Mouse (Mus musculus): ENCODE results near the gene Pfkfb4.

Gene Pfkfb4

DNA sequence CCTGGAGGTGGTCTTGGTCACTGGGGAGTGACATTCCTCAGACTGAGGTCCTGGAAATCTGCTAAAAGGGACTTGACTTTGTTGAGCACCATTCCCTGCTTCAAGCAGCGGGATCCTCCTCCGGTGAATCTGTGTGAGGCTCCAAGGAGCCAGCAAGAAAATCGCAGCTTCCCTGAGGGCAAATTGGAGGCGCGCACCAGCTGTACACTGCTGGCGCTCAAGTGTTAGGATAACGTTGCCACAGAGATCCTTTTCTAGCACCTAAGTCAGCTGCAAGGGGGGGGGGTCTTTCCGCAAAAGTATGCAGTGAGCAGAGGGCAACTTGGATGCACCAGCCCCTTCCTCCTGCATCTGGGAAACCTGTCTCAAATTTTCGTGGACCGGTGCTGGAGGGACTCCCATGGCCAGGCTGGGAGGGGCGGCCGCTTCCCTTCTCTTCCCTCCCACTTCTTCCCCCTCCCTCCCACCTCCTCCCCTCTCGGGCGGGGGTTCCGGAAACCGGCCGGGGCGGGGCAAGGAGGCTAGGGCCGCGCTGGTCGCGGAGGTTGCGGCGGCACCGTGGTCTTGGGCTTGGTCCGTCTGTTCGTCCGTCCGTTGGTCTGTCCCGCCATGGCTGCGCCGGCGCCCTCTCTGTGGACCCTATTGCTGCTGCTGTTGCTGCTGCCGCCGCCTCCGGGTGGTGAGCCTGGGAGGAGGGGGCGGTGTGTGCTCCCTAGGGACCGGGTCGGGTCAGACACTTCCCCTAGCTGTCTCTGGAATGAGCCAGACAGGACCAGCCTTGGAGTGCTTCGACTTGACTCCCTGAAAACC lies 46.7 kb downstream of the Pfkfb4 start, which contains the start of gene Shisa5:
Shisa5 (plus strand) TSS at position 480 of the 810 bp plus-strand sequence.
- peak; percentile 62 for DNase-seq

GRCm38 (mm10) chr9:109038901-109039364 lies 47.4 kb downstream of the Pfkfb4 start:
- peak; percentile 73 for DNase-seq

GRCm38 (mm10) chr9:109039681-109040080 lies 48.1 kb downstream of the Pfkfb4 start:
- DNase-seq = no peak

DNA sequence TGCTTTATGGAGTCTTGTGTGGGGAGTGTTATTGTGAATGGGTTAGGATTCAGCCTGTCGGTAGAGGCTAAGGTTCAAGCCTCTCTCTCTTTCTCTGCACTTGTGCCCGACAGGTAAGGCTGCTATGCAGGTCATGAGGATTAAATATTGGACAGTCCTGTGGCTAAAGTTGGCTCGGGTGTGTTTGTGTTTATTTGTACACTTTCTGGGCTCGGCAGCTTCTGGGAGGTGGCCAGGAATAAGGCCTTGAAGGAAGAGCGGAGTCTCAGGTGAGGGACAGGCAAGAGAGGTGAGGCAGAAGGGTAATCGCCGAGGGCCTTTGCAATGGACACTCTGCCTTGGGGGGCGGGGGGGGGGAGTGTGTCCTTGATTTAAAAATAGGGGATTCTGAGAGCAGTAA lies 48.6 kb downstream of the Pfkfb4 start:
- DNase-seq = no peak

- no peak for DNase-seq
Measured at GRCm38 (mm10) chr9:109040906-109041305, 49.3 kb downstream of the Pfkfb4 start.

GRCm38 (mm10) chr9:109041351-109041750 lies 49.8 kb downstream of the Pfkfb4 start:
- DNase-seq = no peak

DNA sequence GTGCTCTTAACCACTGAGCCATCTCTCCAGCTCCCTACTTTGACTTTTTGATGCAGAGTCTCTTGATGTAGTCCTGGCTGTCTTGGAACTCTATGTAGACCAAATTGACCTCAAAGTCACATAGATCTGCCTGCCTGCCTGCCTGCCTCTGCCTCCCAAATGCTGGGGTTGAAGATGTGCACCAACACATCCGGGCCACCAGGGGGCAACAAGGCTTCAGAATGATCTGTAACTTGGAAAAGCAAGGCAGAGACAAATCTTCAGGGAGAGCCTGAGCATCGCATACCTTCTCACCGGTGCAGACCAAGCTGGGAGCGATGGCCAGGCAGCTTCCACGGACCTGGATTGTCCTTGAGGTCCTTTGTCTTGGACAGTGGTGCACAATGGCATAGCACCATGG lies 54.7 kb downstream of the Pfkfb4 start:
- DNase-seq = no peak

GRCm38 (mm10) chr9:109049316-109049715 lies 57.7 kb downstream of the Pfkfb4 start:
- DNase-seq = no peak

- no peak for DNase-seq
Measured at GRCm38 (mm10) chr9:109049996-109050673, 58.6 kb downstream of the Pfkfb4 start.

DNA sequence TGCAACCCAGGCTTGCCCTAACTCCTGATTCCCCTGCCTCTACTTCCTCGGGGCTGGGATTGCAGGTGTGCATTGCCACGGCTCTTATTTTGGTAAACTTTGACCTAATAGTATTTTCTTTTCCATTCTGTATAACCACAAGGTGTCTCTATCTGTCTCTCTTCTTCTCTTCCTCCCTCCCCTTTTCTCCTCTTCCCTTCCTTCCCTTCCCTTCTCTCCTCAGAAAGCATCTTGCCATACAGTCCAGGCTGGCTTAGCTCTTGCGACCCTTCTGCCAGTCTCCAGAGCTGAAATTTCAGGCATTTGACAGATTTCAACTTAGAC lies 59.1 kb downstream of the Pfkfb4 start:
- DNase-seq = no peak

DNA sequence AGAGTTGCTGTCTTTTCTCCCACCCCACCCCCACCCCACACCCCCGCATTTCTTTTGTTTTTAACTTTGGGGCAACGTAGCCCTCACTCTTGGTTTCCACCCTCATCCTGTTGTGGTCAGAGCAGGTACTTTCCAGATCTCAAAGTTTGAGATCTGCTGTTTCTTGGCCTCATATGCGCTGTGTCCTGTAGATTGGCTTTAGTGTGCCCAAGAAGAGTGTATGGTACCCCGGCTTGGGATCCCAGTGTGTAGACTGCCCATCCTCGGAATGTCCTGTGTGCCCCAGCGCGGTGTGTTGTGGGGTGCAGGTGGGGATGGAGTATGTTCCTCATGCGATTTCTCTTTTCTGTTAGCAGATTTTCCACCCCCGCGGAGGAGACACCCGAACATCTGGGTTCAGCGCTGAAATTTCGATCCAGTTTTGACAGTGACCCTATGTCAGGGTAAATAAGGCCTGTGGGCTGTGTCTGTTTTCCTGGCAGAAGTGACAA lies 59.5 kb downstream of the Pfkfb4 start:
- no peak for DNase-seq

- no peak for DNase-seq
Measured at GRCm38 (mm10) chr9:109051651-109052489, 60.3 kb downstream of the Pfkfb4 start.

- no peak for DNase-seq
Measured at GRCm38 (mm10) chr9:109052490-109053260, 61.1 kb downstream of the Pfkfb4 start.

DNA sequence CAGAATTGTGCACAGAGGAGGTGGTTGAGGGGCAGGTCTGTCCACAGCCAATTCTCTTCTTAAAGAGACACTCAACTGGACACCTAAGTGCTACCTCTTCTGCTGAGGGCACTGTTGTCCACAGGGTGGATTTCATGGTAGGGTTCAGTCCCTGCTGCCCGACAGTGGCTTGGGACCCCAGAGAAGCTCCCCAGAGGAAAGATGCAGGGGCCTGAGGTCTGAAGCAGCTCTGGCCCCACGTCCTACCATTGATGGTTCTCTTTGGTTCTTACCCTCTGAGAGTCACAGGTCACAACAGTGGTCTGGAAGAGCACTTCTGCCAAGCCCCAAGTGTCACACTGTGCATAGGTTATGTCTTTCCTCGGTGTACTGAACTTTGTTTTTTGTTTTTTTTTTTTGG lies 61.8 kb downstream of the Pfkfb4 start:
- no peak for DNase-seq

GRCm38 (mm10) chr9:109053851-109054250 lies 62.3 kb downstream of the Pfkfb4 start:
- DNase-seq = no peak

DNA sequence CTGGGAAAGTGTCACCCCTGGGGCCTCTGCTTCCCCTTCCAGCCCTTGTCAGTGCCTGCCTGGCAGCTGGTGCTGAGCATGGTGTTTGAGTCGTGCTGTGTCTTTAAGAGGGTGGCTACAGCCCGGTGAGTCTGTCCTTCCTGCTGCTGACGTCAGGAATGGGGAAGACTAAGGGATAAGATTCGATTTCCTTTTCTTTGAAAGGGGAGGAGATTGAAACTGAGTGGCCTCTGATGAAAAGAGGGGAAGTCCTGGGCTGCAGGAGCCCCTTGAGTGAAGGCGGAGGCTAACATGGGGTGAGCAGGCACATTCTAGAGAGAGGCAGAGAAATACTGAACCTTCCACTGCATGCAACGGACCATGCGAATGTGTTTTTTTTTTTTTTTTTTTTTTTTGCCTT lies 63.1 kb downstream of the Pfkfb4 start:
- DNase-seq = peak; percentile 66

GRCm38 (mm10) chr9:109055271-109056030 lies 63.9 kb downstream of the Pfkfb4 start:
- peak; percentile 54 for DNase-seq

DNA sequence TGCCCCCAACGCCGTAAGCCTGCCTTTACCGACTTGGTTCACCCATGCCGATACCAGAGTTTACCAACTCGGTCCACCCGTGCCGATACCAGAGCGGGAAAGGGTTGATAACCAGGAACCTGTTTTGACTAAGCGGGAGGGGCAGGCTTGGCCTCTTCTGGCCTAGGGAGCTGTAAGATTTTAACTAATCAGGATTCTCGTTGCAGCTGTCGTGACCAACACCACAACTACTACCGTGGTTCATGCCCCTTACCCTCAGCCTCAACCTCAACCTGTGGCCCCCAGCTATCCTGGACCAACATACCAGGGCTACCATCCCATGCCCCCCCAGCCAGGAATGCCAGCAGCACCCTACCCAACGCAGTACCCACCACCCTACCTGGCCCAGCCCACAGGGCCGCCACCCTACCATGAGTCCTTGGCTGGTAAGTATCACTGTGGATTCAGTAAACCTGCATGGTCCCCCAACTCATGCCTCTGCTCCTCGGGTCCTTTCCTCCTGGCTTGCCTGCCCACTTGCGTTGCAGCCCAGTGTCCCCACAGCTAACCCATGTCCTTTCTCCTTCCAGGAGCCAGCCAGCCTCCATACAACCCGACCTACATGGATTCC lies 64.6 kb downstream of the Pfkfb4 start:
- no peak for DNase-seq

DNA sequence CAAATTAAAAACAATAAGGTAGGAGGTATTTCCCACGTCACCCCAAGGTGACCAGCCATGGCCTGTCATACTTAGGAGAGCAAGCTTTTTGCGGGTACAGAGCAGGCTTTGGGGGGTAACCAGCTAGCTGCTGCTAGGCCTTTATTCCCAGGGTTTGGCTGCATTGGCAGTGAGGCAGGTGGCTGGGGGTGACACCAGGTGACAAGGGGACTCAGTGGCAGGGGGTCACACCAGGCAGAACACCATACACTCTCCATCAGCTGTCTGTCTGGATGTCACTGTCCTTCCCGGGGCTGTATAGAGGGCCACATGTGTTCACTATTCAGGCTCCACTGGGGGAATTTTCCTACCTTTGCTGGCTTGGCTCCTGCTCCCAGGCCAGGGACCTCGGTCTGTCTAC lies 65.3 kb downstream of the Pfkfb4 start:
- no peak for DNase-seq

- no peak for DNase-seq
Measured at GRCm38 (mm10) chr9:109057543-109057942, 66.0 kb downstream of the Pfkfb4 start.

All from cerebellum, adult 11-12 months (tissue).